13 mouse cellular contexts compared by ENCODE assay signal in genomic region chr9:45534472-45534988, GRCm38 (mm10).
DNase-seq lines count a peak whose midpoint lies in the region; ATAC-seq lines count a peak whose summit lies in the region.
"Had no signal": no experiment of that assay in that cellular context is flagged by ENCODE, and none has a peak within 500 bp of the region (broad histone marks: within the 10 kb centered on the region; RNA-seq: fewer than 3 reads in every experiment).

No protein-coding gene starts in this region.

- H3K9me3 ChIP-seq in kidney, embryonic 16.5 days (ENCODE audit: low read length) = no peaks in the 10 kb centered on the region
- no peaks in the 10 kb centered on the region for H3K9me3 ChIP-seq in forebrain, embryonic 15.5 days
- no peaks in the 10 kb centered on the region for H3K9me3 ChIP-seq in midbrain, embryonic 15.5 days
- H3K9me3 ChIP-seq in liver, embryonic 12.5 days (replicated peaks) = no peaks in the 10 kb centered on the region

- no peak overlapping the region for H3K4me2 ChIP-seq in kidney, embryonic 16.5 days (replicated peaks; ENCODE audit: low read depth, low read length)
- no peak overlapping the region for H3K4me2 ChIP-seq in forebrain, embryonic 15.5 days (replicated peaks)
- no peak overlapping the region for H3K4me2 ChIP-seq in midbrain, embryonic 15.5 days
- no peak overlapping the region for H3K4me2 ChIP-seq in liver, embryonic 12.5 days
- H3K4me2 ChIP-seq: limb, embryonic 12.5 days had no signal

- no peak overlapping the region for H3K4me3 ChIP-seq in kidney, embryonic 16.5 days (ENCODE audit: low read length)
- H3K4me3 ChIP-seq in forebrain, embryonic 15.5 days = no peak overlapping the region
- no peak overlapping the region for H3K4me3 ChIP-seq in midbrain, embryonic 15.5 days
- no peak overlapping the region for H3K4me3 ChIP-seq in liver, embryonic 12.5 days
- H3K4me3 ChIP-seq: heart, adult 2 months; limb, embryonic 12.5 days had no signal

- no peak overlapping the region for H3K9ac ChIP-seq in kidney, embryonic 16.5 days (replicated peaks; ENCODE audit: low read length)
- no peak overlapping the region for H3K9ac ChIP-seq in forebrain, embryonic 15.5 days (replicated peaks)
- H3K9ac ChIP-seq in midbrain, embryonic 15.5 days = no peak overlapping the region
- H3K9ac ChIP-seq in liver, embryonic 12.5 days = no peak overlapping the region
- H3K9ac ChIP-seq: limb, embryonic 12.5 days had no signal

- peaks cover 12% of the 10 kb centered on the region for H3K4me1 ChIP-seq in kidney, embryonic 16.5 days (ENCODE audit: insufficient read depth, low read length)
- H3K4me1 ChIP-seq in forebrain, embryonic 15.5 days = peaks cover 41% of the 10 kb centered on the region
- H3K4me1 ChIP-seq in midbrain, embryonic 15.5 days = peaks cover 38% of the 10 kb centered on the region
- H3K4me1 ChIP-seq in liver, embryonic 12.5 days = no peaks in the 10 kb centered on the region

- H3K36me3 ChIP-seq in kidney, embryonic 16.5 days (ENCODE audit: insufficient read depth, low read length) = no peaks in the 10 kb centered on the region
- H3K36me3 ChIP-seq in forebrain, embryonic 15.5 days = no peaks in the 10 kb centered on the region
- no peaks in the 10 kb centered on the region for H3K36me3 ChIP-seq in midbrain, embryonic 15.5 days (replicated peaks)
- no peaks in the 10 kb centered on the region for H3K36me3 ChIP-seq in liver, embryonic 12.5 days
- H3K36me3 ChIP-seq: limb, embryonic 12.5 days had no signal

- H3K27ac ChIP-seq in kidney, embryonic 16.5 days (ENCODE audit: low read length) = no peak overlapping the region
- peak overlapping the region; percentile 21; the same call in 1 of the 2 replicates for H3K27ac ChIP-seq in forebrain, embryonic 15.5 days (replicated peaks)
- peak overlapping the region; percentile 43; the same call in 1 of the 2 replicates for H3K27ac ChIP-seq in midbrain, embryonic 15.5 days
- no peak overlapping the region for H3K27ac ChIP-seq in liver, embryonic 12.5 days
- H3K27ac ChIP-seq: heart, adult 2 months; limb, embryonic 12.5 days had no signal

- 37% methylated on average over 8 of the region's 8 CpGs for WGBS in kidney, embryonic 16.5 days
- 57% methylated on average over 8 of the region's 8 CpGs for WGBS in forebrain, embryonic 15.5 days
- 49% methylated on average over 8 of the region's 8 CpGs for WGBS in midbrain, embryonic 15.5 days
- 65% methylated on average over 8 of the region's 8 CpGs for WGBS in liver, embryonic 12.5 days (ENCODE audit: insufficient replicate concordance)

- no peaks in the 10 kb centered on the region for H3K27me3 ChIP-seq in kidney, embryonic 16.5 days (ENCODE audit: insufficient read depth, low read length)
- no peaks in the 10 kb centered on the region for H3K27me3 ChIP-seq in forebrain, embryonic 15.5 days
- H3K27me3 ChIP-seq in midbrain, embryonic 15.5 days (replicated peaks) = no peaks in the 10 kb centered on the region
- H3K27me3 ChIP-seq in liver, embryonic 12.5 days (replicated peaks) = peaks cover 11% of the 10 kb centered on the region

- no peak for DNase-seq in kidney, adult 9 months
- DNase-seq in brain, adult 2 months (ENCODE audit: low read depth, low spot score) = peak; percentile 69
- no peak for DNase-seq in gastrocnemius, postnatal 25 days
- DNase-seq: adrenal gland, postnatal 14 days; cerebellum, adult 18-20 months; heart, adult 2 months; lung, adult 18-20 months had no signal

- peak; percentile 50; the same call in 1 of the 2 replicates for ATAC-seq in kidney, embryonic 16.5 days (ENCODE audit: low FRiP score, low TSS enrichment)
- no peak for ATAC-seq in forebrain, embryonic 15.5 days (replicated peaks)
- ATAC-seq in midbrain, embryonic 15.5 days (replicated peaks) = no peak
- no peak for ATAC-seq in liver, embryonic 12.5 days
- ATAC-seq in monocyte, adult 5-6 weeks (replicated peaks; ENCODE audit: insufficient number of reproducible peaks, low FRiP score, low TSS enrichment, poor library complexity, severe bottlenecking) = no peak

Comparison
In these comparisons a context has a peak if more than half of its experiments do, and no peak if none do; other contexts are left out.
1. H3K27ac ChIP-seq: peak in forebrain, embryonic 15.5 days (single experiment) and midbrain, embryonic 15.5 days (single experiment); none in kidney, embryonic 16.5 days (single experiment) and liver, embryonic 12.5 days (single experiment).